Mouse (Mus musculus) brain, embryonic 14.5 days (tissue): ENCODE results near the gene Tle2.

Source experiments
- CTCF ChIP-seq: fragments of 200-500 bp; IDR thresholded peaks from 2 replicates; pipeline ENCODE4 v1.5.1; 2012; ENCODE audit warnings: inconsistent platforms, mild to moderate bottlenecking, moderate library complexity, borderline replicate concordance; ENCODE audit not compliant: insufficient read depth, insufficient read length; ENCODE audit errors: extremely low read depth
- POLR2A ChIP-seq: fragments of 200-500 bp; IDR thresholded peaks from 2 replicates; pipeline ENCODE4 v1.6.1; 2012; ENCODE audit warnings: mild to moderate bottlenecking, inconsistent platforms, borderline replicate concordance; ENCODE audit not compliant: poor library complexity, insufficient read depth, insufficient read length, severe bottlenecking; ENCODE audit errors: extremely low read depth

DNA sequence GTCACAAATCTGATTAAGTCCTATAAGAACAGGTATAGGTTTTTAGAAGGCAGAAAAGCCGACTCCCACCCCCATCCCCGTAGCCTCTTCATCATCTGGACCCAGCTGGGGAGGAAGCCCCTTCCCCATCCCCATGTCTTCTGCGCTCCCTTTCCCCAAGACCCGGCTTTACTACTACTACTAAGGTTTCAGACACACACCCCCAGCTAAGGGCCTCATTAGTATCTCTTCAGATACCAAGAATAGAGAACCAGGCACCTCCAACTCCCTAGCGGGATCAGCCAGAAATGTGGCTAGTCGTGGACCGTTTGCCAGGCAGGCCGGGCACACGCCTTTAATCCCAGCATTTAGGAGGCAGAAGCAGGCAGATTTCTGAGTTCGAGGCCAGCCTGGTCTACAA, 25.7 kb downstream of the Tle2 start:
- TF ChIP-seq CTCF (no peak), POLR2A (no peak)
